Mouse (Mus musculus): ENCODE data around the gene Bnc2. TPM values are rescaled to one million over a fixed set of nuclear protein-coding genes. Genes with fewer than 3 reads are reported as not detected.

Bnc2 gene
- total RNA-seq, 1 experiment from 2014 or later: 0.48 TPM

- ATAC-seq (replicated peaks; ENCODE audit: insufficient number of reproducible peaks, low FRiP score, low TSS enrichment, poor library complexity, severe bottlenecking): no peak
Observed at GRCm38 (mm10) chr4:84359996-84360395, 315.1 kb downstream of the Bnc2 start.

GRCm38 (mm10) chr4:84358204-84358603 is 316.9 kb downstream of the Bnc2 start:
- ATAC-seq (replicated peaks; ENCODE audit: insufficient number of reproducible peaks, low FRiP score, low TSS enrichment, poor library complexity, severe bottlenecking): no peak

- ATAC-seq (replicated peaks; ENCODE audit: insufficient number of reproducible peaks, low FRiP score, low TSS enrichment, poor library complexity, severe bottlenecking): no peak
Observed at GRCm38 (mm10) chr4:84357382-84357781, 317.7 kb downstream of the Bnc2 start.

- ATAC-seq (replicated peaks; ENCODE audit: insufficient number of reproducible peaks, low FRiP score, low TSS enrichment, poor library complexity, severe bottlenecking): no peak
Observed at GRCm38 (mm10) chr4:84356468-84357153, 318.5 kb downstream of the Bnc2 start.

- no peak for ATAC-seq (replicated peaks; ENCODE audit: insufficient number of reproducible peaks, low FRiP score, low TSS enrichment, poor library complexity, severe bottlenecking)
Observed at GRCm38 (mm10) chr4:84352656-84353055, 322.4 kb downstream of the Bnc2 start.

- ATAC-seq (replicated peaks; ENCODE audit: insufficient number of reproducible peaks, low FRiP score, low TSS enrichment, poor library complexity, severe bottlenecking): no peak
Observed at GRCm38 (mm10) chr4:84349536-84349935, 325.5 kb downstream of the Bnc2 start.

GRCm38 (mm10) chr4:84339172-84339571 is 335.9 kb downstream of the Bnc2 start:
- no peak for ATAC-seq (replicated peaks; ENCODE audit: insufficient number of reproducible peaks, low FRiP score, low TSS enrichment, poor library complexity, severe bottlenecking)

- ATAC-seq (replicated peaks; ENCODE audit: insufficient number of reproducible peaks, low FRiP score, low TSS enrichment, poor library complexity, severe bottlenecking): no peak
Observed at GRCm38 (mm10) chr4:84331995-84332394, 343.1 kb downstream of the Bnc2 start.

- no peak for ATAC-seq (replicated peaks; ENCODE audit: insufficient number of reproducible peaks, low FRiP score, low TSS enrichment, poor library complexity, severe bottlenecking)
Observed at GRCm38 (mm10) chr4:84331450-84331849, 343.6 kb downstream of the Bnc2 start.

- no peak for ATAC-seq (replicated peaks; ENCODE audit: insufficient number of reproducible peaks, low FRiP score, low TSS enrichment, poor library complexity, severe bottlenecking)
Observed at GRCm38 (mm10) chr4:84330509-84330908, 344.6 kb downstream of the Bnc2 start.

GRCm38 (mm10) chr4:84329651-84330050 is 345.4 kb downstream of the Bnc2 start:
- ATAC-seq (replicated peaks; ENCODE audit: insufficient number of reproducible peaks, low FRiP score, low TSS enrichment, poor library complexity, severe bottlenecking): no peak

GRCm38 (mm10) chr4:84324371-84324770 is 350.7 kb downstream of the Bnc2 start:
- ATAC-seq (replicated peaks; ENCODE audit: insufficient number of reproducible peaks, low FRiP score, low TSS enrichment, poor library complexity, severe bottlenecking): no peak

- no peak for ATAC-seq (replicated peaks; ENCODE audit: insufficient number of reproducible peaks, low FRiP score, low TSS enrichment, poor library complexity, severe bottlenecking)
Observed at GRCm38 (mm10) chr4:84321598-84321997, 353.5 kb downstream of the Bnc2 start.

GRCm38 (mm10) chr4:84317421-84317820 is 357.7 kb downstream of the Bnc2 start:
- ATAC-seq (replicated peaks; ENCODE audit: insufficient number of reproducible peaks, low FRiP score, low TSS enrichment, poor library complexity, severe bottlenecking): no peak

- ATAC-seq (replicated peaks; ENCODE audit: insufficient number of reproducible peaks, low FRiP score, low TSS enrichment, poor library complexity, severe bottlenecking): no peak
Observed at GRCm38 (mm10) chr4:84311371-84311770, 363.7 kb downstream of the Bnc2 start.

GRCm38 (mm10) chr4:84310851-84311250 is 364.2 kb downstream of the Bnc2 start:
- ATAC-seq (replicated peaks; ENCODE audit: insufficient number of reproducible peaks, low FRiP score, low TSS enrichment, poor library complexity, severe bottlenecking): no peak

- ATAC-seq (replicated peaks; ENCODE audit: insufficient number of reproducible peaks, low FRiP score, low TSS enrichment, poor library complexity, severe bottlenecking): no peak
Observed at GRCm38 (mm10) chr4:84308226-84308862, 366.7 kb downstream of the Bnc2 start.

- ATAC-seq (replicated peaks; ENCODE audit: insufficient number of reproducible peaks, low FRiP score, low TSS enrichment, poor library complexity, severe bottlenecking): no peak
Observed at GRCm38 (mm10) chr4:84306928-84307606, 368.0 kb downstream of the Bnc2 start.

GRCm38 (mm10) chr4:84302949-84303348 is 372.1 kb downstream of the Bnc2 start:
- no peak for ATAC-seq (replicated peaks; ENCODE audit: insufficient number of reproducible peaks, low FRiP score, low TSS enrichment, poor library complexity, severe bottlenecking)

- no peak for ATAC-seq (replicated peaks; ENCODE audit: insufficient number of reproducible peaks, low FRiP score, low TSS enrichment, poor library complexity, severe bottlenecking)
Observed at GRCm38 (mm10) chr4:84285153-84285552, 389.9 kb downstream of the Bnc2 start.

Data from monocyte, adult 5-6 weeks (primary cell).